Mouse (Mus musculus) MEL (cell line): ENCODE measurements around the gene Prtn3.

Source experiments
- CTCF ChIP-seq, 3 experiments: IDR thresholded peaks in 2 of 3; conservative IDR thresholded peaks in 1 of 3; 2 replicates each; pipeline ENCODE4 v1.5.1; 2011 to 2012; ENCODE audit warnings: low read length in 3 of 3, low read depth in 2 of 3, mild to moderate bottlenecking in 2 of 3, improper control_type of control experiment in 1 of 3, inconsistent platforms in 1 of 3, mixed read lengths in 1 of 3, moderate library complexity in 1 of 3; ENCODE audit not compliant: control insufficient read depth in 1 of 3, insufficient read depth in 1 of 3, poor library complexity in 1 of 3, severe bottlenecking in 1 of 3
- E2F4 ChIP-seq: IDR thresholded peaks from 2 replicates; pipeline ENCODE4 v1.6.1; 2011; ENCODE audit warnings: low read depth, low read length, improper control_type of control experiment, borderline replicate concordance
- MAFK ChIP-seq: IDR thresholded peaks from 2 replicates; pipeline ENCODE4 v1.6.1; 2011; ENCODE audit warnings: low read depth, mild to moderate bottlenecking, low read length, improper control_type of control experiment, borderline replicate concordance
- NELFE ChIP-seq: IDR thresholded peaks from 2 replicates; pipeline ENCODE4 v1.6.1; 2011; ENCODE audit warnings: low read depth, low read length, improper control_type of control experiment
- POLR2A ChIP-seq, 2 experiments: IDR thresholded peaks; 2 replicates each; pipeline ENCODE4 v1.6.1; 2011 to 2012; ENCODE audit warnings: low read length in 2 of 2, mild to moderate bottlenecking in 2 of 2, control low read depth in 1 of 2, improper control_type of control experiment in 1 of 2, low read depth in 1 of 2, moderate library complexity in 1 of 2; ENCODE audit not compliant: control insufficient read depth in 1 of 2, insufficient read depth in 1 of 2, poor library complexity in 1 of 2
- SMC3 ChIP-seq: IDR thresholded peaks from 2 replicates; pipeline ENCODE4 v1.6.1; 2011; ENCODE audit warnings: low read depth, low read length, improper control_type of control experiment
- ZC3H11A ChIP-seq: IDR thresholded peaks from 2 replicates; pipeline ENCODE4 v1.6.1; 2012; ENCODE audit warnings: low read depth, mild to moderate bottlenecking, inconsistent platforms, low read length, improper control_type of control experiment
- ZNF384 ChIP-seq: IDR thresholded peaks from 2 replicates; pipeline ENCODE4 v1.6.1; 2012; ENCODE audit warnings: low read depth, mild to moderate bottlenecking, inconsistent platforms, low read length, improper control_type of control experiment

DNA sequence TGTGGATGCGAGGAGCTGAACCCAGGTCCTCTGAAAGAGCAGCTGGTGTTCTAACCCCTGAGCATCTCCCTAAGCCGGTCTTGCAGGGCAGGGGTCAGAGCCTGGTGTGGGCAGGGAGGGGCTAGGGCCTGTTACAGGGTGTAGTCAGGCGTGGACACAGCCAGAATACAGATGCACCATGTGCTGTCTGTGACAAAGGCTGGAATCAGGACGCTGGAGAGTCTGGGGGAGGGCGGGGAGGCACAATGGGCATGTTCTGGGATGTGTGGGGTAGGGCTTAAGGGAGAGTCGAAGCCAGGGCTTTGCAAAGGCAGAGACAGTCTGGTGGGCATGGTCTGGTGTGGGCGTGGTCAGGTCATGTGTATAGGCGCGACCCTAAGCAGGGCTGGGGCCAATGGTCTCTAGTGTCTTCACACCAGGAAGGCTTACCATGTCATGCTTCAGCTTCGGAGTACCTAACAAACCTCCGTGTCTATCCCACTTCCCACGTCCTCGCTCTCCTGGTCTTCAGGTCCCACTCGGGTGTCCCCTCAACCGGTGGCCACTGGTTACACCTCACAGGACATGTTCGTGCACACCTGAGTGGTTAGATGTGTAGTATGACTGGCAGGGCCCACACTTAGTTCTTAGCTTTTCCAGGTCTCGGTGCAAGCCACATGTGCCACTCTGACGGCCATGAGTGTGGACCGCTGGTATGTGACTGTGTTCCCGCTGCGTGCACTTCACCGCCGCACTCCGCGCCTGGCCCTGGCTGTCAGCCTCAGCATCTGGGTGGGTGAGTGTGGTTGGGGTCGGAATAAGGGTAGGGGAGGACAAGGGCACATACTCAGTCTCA is 46.0 kb downstream of the Prtn3 start:
- TF ChIP-seq E2F4, result no peak
- TF ChIP-seq ZC3H11A, result no peak
- no peak for TF ChIP-seq NELFE
- TF ChIP-seq POLR2A (IDR thresholded peaks at IDR 0.05; ENCODE audit: control insufficient read depth in 1 of 2, insufficient read depth in 1 of 2, low read depth in 1 of 2, low read length in 2 of 2, poor library complexity in 1 of 2), result no peak
- TF ChIP-seq ZNF384, result no peak
- TF ChIP-seq CTCF (IDR thresholded peaks at IDR 0.05 in 2 of 3, conservative IDR thresholded peaks at IDR 0.05 in 1 of 3; ENCODE audit: control insufficient read depth in 1 of 3, insufficient read depth in 1 of 3, low read depth in 2 of 3, low read length in 3 of 3, poor library complexity in 1 of 3, severe bottlenecking in 1 of 3), result no peak
- TF ChIP-seq MAFK, result no peak
- no peak for TF ChIP-seq SMC3
